Mouse (Mus musculus) neural tube, embryonic 11.5 days (tissue): ENCODE data around the gene Cdt1. TPM values are rescaled to one million over a fixed set of nuclear protein-coding genes. Genes with fewer than 3 reads are reported as not detected.

Source experiments
- ATAC-seq: fragments of 200-750 bp; cut with Nextera tagmentation; 2 replicates; pipeline ENCODE4 v1.8.0; 2017; ENCODE audit warnings: moderate number of reproducible peaks, mild to moderate bottlenecking, moderate TSS enrichment, moderate library complexity; ENCODE audit not compliant: insufficient read depth, low FRiP score, low TSS enrichment
- DNase-seq: peaks from one replicate; pipeline ENCODE4 v3.0.0-alpha.2; 2015; ENCODE audit warnings: low spot score
- H3K27ac ChIP-seq: fragments of 300-500 bp; sonication (generic); 2 replicates; pipeline ENCODE4 v1.5.1; 2014; ENCODE audit warnings: low read depth, mild to moderate bottlenecking, low read length
- H3K27me3 ChIP-seq: fragments of 300-500 bp; sonication (generic); 2 replicates; pipeline ENCODE4 v1.6.1; 2014; ENCODE audit warnings: mild to moderate bottlenecking, low read length, mixed read lengths; ENCODE audit not compliant: control insufficient read depth, insufficient read depth
- H3K36me3 ChIP-seq: fragments of 300-500 bp; sonication (generic); 2 replicates; pipeline ENCODE4 v1.6.1; 2014; ENCODE audit warnings: mild to moderate bottlenecking, low read length, moderate library complexity, mixed read lengths; ENCODE audit not compliant: control insufficient read depth, insufficient read depth
- H3K4me1 ChIP-seq: fragments of 300-500 bp; sonication (generic); 2 replicates; pipeline ENCODE4 v1.6.1; 2014; ENCODE audit warnings: low read length, mixed read lengths; ENCODE audit not compliant: control insufficient read depth, insufficient read depth
- H3K4me2 ChIP-seq: fragments of 300-500 bp; sonication (generic); 2 replicates; pipeline ENCODE4 v1.6.1; 2014; ENCODE audit warnings: low read depth, mild to moderate bottlenecking, moderate library complexity
- H3K4me3 ChIP-seq: fragments of 300-500 bp; sonication (generic); 2 replicates; pipeline ENCODE4 v1.5.1; 2014; ENCODE audit warnings: low read depth, low read length
- H3K9ac ChIP-seq: fragments of 300-500 bp; sonication (generic); 2 replicates; pipeline ENCODE4 v1.6.1; 2014; ENCODE audit warnings: mild to moderate bottlenecking, low read length
- H3K9me3 ChIP-seq: fragments of 300-500 bp; sonication (generic); 2 replicates; pipeline ENCODE4 v1.6.1; 2016; ENCODE audit warnings: low read length; ENCODE audit not compliant: control insufficient read depth
- WGBS: fragments of 180-500 bp; shearing (Covaris S2); extraction: QIAGEN DNeasy Blood & Tissue Kit; methylation state at CpG from one replicate; pipeline ENCODE4 v1.1.7; 2014; 5-methylcytosine and 5-hydroxymethylcytosine counted together
- polyA plus RNA-seq: library from polyadenylated mRNA; unstranded; fragments of >200 nt; fragmentation: Nextera tagmentation; extraction: Ambion mirVana; gene quantifications from 2 replicates; pipeline ENCODE4 v1.2.1, GENCODE M21; 2014

Cdt1 gene
- 34.3 and 37.1 TPM in 2 replicates for polyA plus RNA-seq

DNA sequence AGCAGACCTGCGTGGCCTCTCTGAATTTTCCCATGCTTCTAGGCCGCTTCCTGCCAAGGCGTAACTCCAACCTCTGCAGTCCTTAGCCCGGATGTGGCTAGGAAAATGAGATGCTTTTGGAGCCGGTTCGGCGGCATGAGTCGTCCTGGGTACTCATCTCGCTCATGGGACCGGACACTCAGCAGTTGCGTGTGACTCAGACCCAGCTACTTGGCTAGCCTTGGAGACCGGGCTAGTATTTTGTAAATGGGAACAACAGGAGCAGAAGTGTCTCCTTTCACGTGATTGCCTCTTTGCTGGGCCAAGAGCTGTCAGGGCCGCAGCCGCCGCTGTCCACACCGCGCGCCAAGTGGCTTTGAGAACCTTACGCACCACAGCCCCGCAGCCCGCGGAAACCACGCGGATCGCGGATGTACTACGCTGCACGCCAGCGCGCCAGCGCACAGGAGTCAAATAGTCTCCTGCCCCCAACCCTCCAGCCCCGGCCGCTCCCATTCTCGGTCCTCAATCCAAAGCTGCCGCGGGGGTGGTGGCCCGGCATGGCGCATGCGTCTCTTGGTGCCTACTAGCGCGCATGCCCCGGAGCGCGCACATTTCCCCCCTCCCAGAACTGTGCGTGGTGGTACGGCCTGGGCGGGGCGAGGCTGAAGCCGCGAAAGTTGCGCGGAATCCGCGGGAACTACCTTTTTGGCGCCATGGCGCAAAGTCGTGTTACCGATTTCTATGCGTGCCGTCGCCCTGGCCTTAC, at the start of gene Cdt1:
TSS of gene Cdt1 (plus strand) at position 655 of the 748 bp plus-strand sequence.
- peak within 1 kb of the TSS; percentile 94 for H3K4me3 ChIP-seq
- H3K9me3 ChIP-seq = no peaks in the 10 kb centered on the region
- peak within 1 kb of the TSS; percentile 88 for H3K4me2 ChIP-seq
- H3K27me3 ChIP-seq = no peaks in the 10 kb centered on the region
- peak within 1 kb of the TSS; percentile 85 for H3K9ac ChIP-seq
- under 1% methylated on average over 62 of the region's 62 CpGs for WGBS
- H3K36me3 ChIP-seq = peaks cover 21% of the 10 kb centered on the region
- H3K4me1 ChIP-seq = peaks cover 20% of the 10 kb centered on the region
- ATAC-seq (peak; percentile 89), DNase-seq (peak; percentile 98)
- peak within 1 kb of the TSS; percentile 90 for H3K27ac ChIP-seq

DNA sequence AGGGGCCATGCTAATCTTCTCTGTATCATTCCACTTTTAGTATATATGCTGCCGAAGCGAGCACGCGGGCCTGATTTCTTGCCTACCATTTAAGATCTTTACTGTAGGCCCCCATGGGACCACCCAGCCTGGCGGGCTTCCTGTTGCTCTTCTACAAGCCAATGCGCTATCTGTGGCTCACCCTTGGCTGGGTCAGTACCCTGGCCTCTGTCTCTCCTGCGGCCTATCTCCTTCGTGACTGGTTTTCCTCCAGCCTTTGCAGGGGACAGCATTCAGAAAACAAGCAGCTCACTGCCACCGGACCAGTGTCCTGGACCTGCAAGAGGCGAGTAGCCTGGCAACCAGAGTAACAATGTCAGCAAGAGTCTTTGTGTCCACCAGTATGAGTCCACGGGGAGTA, 47.2 kb upstream of the Cdt1 start:
- no peaks in the 10 kb centered on the region for H3K9me3 ChIP-seq
- no peak overlapping the region; the same call in 1 of the 2 replicates for H3K27ac ChIP-seq
- WGBS = 82% methylated on average over 11 of the region's 11 CpGs
- DNase-seq (no peak), ATAC-seq (no peak)
- H3K9ac ChIP-seq = no peak overlapping the region
- no peak overlapping the region for H3K4me3 ChIP-seq
- H3K27me3 ChIP-seq = no peaks in the 10 kb centered on the region
- no peaks in the 10 kb centered on the region for H3K36me3 ChIP-seq
- peaks cover 24% of the 10 kb centered on the region for H3K4me1 ChIP-seq
- no peak overlapping the region for H3K4me2 ChIP-seq

DNA sequence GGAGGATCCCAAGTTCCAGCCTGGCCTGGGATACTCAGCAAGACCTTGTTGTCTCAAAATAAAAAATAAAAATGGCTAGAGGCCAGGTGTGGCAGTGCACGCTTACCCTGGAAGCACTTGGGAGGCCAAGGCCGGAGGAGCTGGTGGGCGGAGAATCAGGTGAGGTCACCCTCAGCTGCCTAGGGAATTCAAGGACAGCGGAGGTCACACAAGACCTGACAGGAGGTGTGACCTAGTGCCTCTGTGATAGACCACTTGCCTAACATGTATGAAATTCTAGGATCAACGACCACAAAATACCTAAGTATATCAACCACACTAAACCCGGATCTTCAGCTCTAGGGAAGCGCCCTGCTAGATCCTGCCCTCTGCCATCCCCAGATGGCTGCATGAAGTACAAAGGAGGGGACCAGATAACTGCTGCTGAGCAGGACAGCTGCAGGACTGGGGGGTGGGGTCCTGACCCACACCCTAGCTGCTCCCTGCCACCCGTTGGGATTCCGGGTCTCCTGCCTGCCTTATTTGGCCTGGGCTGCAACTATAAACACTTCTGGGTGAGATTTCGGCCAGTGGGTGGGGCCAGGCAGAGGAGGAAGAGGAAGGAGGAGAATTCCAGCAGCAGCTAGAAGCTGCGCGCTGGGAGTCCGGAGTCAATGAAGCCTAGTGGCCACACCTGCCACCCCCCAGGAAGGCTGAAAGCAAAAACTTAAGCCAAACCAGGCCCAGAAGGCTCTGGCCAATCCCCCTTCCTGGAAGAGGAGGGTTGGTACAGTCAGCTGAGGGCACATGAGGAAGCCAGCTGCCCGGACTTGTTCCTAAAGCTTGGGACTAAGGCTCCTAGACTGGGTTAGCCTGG, 44.8 kb upstream of the Cdt1 start:
- H3K4me3 ChIP-seq = no peak overlapping the region
- DNase-seq = no peak
- peak overlapping the region; percentile 34; the same call in 1 of the 2 replicates for H3K27ac ChIP-seq
- 0 out of 2 replicates have a peak overlapping the region, but pooled peaks have one; percentile 4 for H3K9ac ChIP-seq
- H3K4me2 ChIP-seq = peak overlapping the region; percentile 19; the same call in 1 of the 2 replicates
- H3K9me3 ChIP-seq = no peaks in the 10 kb centered on the region
- no peaks in the 10 kb centered on the region for H3K27me3 ChIP-seq
- H3K4me1 ChIP-seq = peaks cover 19% of the 10 kb centered on the region
- no peak for ATAC-seq
- H3K36me3 ChIP-seq = no peaks in the 10 kb centered on the region
- WGBS = 48% methylated on average over 14 of the region's 14 CpGs

DNA sequence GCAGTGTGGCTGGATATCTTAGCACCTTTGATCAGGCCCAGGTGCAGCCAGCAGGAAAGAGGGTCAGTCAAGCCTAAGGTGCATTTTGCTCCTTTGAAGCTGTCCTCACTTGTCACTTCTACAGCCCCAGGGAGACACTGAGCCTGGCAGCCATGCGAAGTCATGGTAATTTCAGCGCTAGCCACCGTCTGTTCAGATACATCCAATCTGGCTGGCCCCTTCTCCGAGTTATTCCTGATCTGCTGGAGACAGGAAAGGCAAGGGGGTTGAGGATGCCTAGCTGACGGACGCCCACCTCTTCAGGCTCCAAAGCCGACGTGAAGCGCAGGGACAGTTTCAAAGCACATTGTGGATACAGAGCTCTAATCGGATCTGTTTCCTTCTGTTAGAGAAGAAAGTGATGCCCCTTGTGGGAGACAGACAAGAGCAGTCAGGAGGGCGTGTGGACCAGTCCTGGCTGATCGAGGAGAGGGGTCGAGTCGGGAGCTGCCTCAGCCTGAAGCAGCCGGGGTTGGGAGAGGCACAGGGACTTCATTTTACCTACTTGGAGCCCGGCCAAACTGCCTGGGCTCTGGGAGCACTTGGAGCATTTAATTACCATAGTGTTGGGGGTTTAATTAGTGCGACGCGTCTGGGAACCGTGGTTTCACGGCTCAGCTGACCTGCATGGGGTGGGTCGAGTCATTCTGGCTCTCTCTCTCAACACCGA, 44.0 kb upstream of the Cdt1 start:
- peak overlapping the region; percentile 19 for H3K4me2 ChIP-seq
- peaks cover 17% of the 10 kb centered on the region for H3K4me1 ChIP-seq
- ATAC-seq = no peak
- H3K4me3 ChIP-seq = no peak overlapping the region
- peak; percentile 31 for DNase-seq
- H3K9me3 ChIP-seq = no peaks in the 10 kb centered on the region
- H3K27ac ChIP-seq = peak overlapping the region; percentile 34; the same call in 1 of the 2 replicates
- no peaks in the 10 kb centered on the region for H3K36me3 ChIP-seq
- H3K9ac ChIP-seq = 0 out of 2 replicates have a peak overlapping the region, but pooled peaks have one; percentile 4
- 26% methylated on average over 23 of the region's 23 CpGs for WGBS
- H3K27me3 ChIP-seq = no peaks in the 10 kb centered on the region

DNA sequence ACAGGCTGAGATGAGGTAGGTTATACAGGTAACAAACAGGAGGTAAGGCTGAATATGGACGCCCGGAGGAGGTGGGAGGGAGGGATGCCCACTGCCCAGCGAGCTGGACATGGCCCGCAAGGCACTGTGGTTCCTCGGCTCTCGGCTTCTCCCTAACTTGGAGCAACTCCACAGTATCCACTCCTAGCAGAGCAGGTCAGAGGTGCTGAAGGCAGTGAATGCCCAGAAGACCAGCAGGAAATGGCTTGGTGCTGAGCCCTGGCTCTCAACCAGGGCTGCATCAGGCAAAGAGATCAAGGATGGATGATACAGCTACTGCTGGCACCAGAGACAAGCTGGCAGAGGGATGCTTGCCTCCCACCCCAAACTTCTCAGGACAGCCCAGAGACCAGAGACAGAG, 43.3 kb upstream of the Cdt1 start:
- Histone ChIP-seq H3K9me3 (no peaks in the 10 kb centered on the region), H3K27me3 (no peaks in the 10 kb centered on the region), H3K36me3 (no peaks in the 10 kb centered on the region), H3K4me3 (no peak overlapping the region), H3K9ac (no peak overlapping the region), H3K4me2 (no peak overlapping the region), H3K27ac (no peak overlapping the region), H3K4me1 (peaks cover 17% of the 10 kb centered on the region)
- DNase-seq = no peak
- ATAC-seq = no peak
- 83% methylated on average over 6 of the region's 6 CpGs for WGBS

DNA sequence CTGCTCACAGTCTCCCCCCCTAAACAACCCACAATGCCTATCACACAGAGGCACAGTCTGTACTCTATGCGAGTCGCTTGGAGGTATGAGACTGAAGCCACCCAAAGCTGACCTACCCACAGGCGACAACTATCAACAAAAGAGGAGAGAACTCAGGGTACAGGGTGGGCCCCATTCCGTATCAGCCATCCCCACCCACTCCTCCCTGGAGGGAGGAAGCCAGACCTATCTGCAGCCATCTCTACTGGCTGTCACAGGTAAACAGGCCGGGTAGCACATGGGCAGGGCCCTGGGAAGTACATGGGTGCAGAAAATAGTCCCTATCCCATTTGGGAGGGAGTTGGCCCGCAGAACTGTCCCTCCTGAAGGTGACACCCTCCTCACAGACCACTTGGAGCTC, 42.8 kb upstream of the Cdt1 start:
- DNase-seq (no peak), ATAC-seq (no peak)
- H3K9me3 ChIP-seq = no peaks in the 10 kb centered on the region
- H3K4me1 ChIP-seq = peaks cover 17% of the 10 kb centered on the region
- WGBS = 74% methylated on average over 6 of the region's 6 CpGs
- H3K27ac ChIP-seq = no peak overlapping the region
- H3K9ac ChIP-seq = no peak overlapping the region
- H3K4me2 ChIP-seq = no peak overlapping the region
- H3K4me3 ChIP-seq = no peak overlapping the region
- H3K27me3 ChIP-seq = no peaks in the 10 kb centered on the region
- no peaks in the 10 kb centered on the region for H3K36me3 ChIP-seq

DNA sequence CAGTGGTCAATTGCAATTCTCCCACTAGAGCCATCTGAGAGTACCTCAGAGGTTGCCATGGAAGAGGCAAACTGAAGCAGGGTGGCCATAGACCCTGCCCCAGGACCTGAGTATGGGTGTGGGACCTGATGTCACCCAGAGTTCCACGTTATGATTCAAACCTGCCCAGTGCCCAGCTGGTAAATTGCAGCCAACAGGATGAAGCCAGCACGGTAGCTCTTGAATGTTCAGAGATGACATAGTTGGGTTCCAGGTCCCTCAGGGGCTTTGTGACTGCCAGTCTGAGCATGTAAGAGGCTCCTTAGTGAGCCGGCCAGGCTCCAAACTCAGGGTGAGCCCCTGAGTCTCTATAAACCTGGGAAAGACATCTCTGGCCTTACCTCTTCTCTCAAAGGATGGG, 41.7 kb upstream of the Cdt1 start:
- Histone ChIP-seq H3K4me2 (no peak overlapping the region), H3K4me1 (peaks cover 17% of the 10 kb centered on the region), H3K9me3 (no peaks in the 10 kb centered on the region), H3K9ac (no peak overlapping the region), H3K27ac (no peak overlapping the region), H3K36me3 (no peaks in the 10 kb centered on the region), H3K4me3 (no peak overlapping the region), H3K27me3 (no peaks in the 10 kb centered on the region)
- no peak for ATAC-seq
- 79% methylated on average over 3 of the region's 3 CpGs for WGBS
- DNase-seq = no peak

DNA sequence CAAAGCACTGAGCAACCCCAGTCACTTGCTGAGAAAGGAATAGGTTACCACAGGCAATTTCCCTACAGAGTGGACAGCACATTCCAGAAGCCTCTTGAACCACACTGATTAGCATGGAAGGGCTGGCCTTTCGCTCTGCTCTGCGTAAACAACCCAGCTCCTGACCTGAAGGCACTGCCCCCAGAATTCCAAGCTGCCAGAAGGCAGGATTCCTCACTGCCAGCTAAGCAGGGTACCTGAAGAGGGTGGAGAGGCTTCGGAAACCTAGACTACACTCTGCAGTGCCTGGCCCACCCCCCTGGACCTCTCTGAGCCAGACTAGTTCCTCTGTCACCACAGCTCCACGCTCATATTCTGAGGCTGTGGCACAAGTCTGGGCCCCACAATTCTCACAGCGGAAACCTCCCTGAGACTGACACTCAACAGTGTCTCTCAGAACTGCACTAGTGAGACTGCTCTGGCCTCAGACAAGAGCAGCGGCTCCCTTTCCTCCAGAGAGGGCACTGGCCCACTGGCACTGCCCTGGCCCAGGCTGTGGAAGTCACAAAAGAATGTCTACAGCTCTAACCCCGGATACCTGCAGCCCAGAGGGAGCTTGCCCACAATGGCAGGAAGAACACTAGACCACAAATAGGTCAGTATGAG, 41.2 kb upstream of the Cdt1 start:
- Histone ChIP-seq H3K4me2 (no peak overlapping the region), H3K9ac (no peak overlapping the region), H3K4me1 (peaks cover 17% of the 10 kb centered on the region), H3K4me3 (no peak overlapping the region), H3K27me3 (no peaks in the 10 kb centered on the region), H3K9me3 (no peaks in the 10 kb centered on the region), H3K27ac (no peak overlapping the region), H3K36me3 (no peaks in the 10 kb centered on the region)
- DNase-seq = no peak
- 74% methylated on average over 7 of the region's 7 CpGs for WGBS
- ATAC-seq = no peak
